Mouse (Mus musculus): Measurements from ENCODE around the gene Aqp11. TPM values are rescaled to one million over a fixed set of nuclear protein-coding genes. Genes with fewer than 3 reads are reported as not detected.

The Aqp11 gene
- polyA plus RNA-seq, 1 experiment from 2014 or later, result 4.8 TPM

DNA sequence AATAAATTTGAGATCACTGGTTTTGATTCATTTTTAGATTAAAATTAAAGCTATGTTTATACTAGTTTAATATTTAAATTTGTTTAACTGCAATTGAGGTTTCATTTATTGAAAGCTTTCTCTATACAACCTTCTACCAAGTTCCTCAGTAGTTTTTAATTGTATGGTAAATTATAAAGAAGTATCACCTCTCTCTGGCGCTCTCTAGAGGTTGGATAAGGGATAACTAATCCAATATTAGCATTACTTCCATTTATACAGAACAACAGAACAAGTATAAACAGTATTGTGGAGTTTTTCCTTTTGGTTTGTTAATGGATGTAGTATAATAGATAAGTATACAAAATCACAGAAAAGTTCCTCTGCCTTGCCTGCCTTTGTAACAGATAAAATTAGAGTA, 58.9 kb downstream of the Aqp11 start:
- H3K36me3 ChIP-seq (ENCODE audit: control insufficient read depth, insufficient read depth, low read length), result peaks cover 2% of the 10 kb centered on the region; the same call in 1 of the 2 replicates
- ATAC-seq (replicated peaks; ENCODE audit: low FRiP score) (no peak), DNase-seq (ENCODE audit: low spot score) (no peak)
- no peaks in the 10 kb centered on the region for H3K27me3 ChIP-seq (ENCODE audit: control insufficient read depth, insufficient read depth, low read length)
- WGBS, result 24% methylated on average over 1 of the region's 1 CpGs
- no peaks in the 10 kb centered on the region for H3K4me1 ChIP-seq (replicated peaks; ENCODE audit: control insufficient read depth, insufficient read depth, low read length)
- no peak overlapping the region for H3K27ac ChIP-seq (ENCODE audit: low read depth, low read length)
- no peak overlapping the region for H3K9ac ChIP-seq (ENCODE audit: low read length)
- no peak overlapping the region for H3K4me2 ChIP-seq (ENCODE audit: low read depth, low read length, severe bottlenecking)
- H3K9me3 ChIP-seq (ENCODE audit: control insufficient read depth, low read length), result no peaks in the 10 kb centered on the region
- H3K4me3 ChIP-seq (ENCODE audit: low read depth, low read length), result no peak overlapping the region

Other genes starting within 250 kb of the Aqp11 start
- 30.5 and 34.3 TPM in 2 replicates for gene Aamdc, start 158.8 kb downstream of the Aqp11 start, polyA plus RNA-seq (2014; fragmentation: Nextera tagmentation; extraction: Ambion mirVana)
- gene Rsf1, start 158.4 kb downstream of the Aqp11 start, polyA plus RNA-seq (2014; fragmentation: Nextera tagmentation; extraction: Ambion mirVana), result 25.7 and 25.8 TPM in 2 replicates
- gene Clns1a, start 41.7 kb downstream of the Aqp11 start, polyA plus RNA-seq (2014; fragmentation: Nextera tagmentation; extraction: Ambion mirVana), result 250 and 257 TPM in 2 replicates
- 72.2 and 87.2 TPM in 2 replicates for gene Pak1, start 50.3 kb upstream of the Aqp11 start, polyA plus RNA-seq (2014; fragmentation: Nextera tagmentation; extraction: Ambion mirVana)
- gene Gdpd4, start 181.7 kb upstream of the Aqp11 start, polyA plus RNA-seq (2014; fragmentation: Nextera tagmentation; extraction: Ambion mirVana), result not detected in 2 replicates

Measured in forebrain, embryonic 11.5 days (tissue).